Mouse (Mus musculus): ENCODE measurements around the gene Atad3a. TPM values are rescaled to one million over a fixed set of nuclear protein-coding genes. Genes with fewer than 3 reads are reported as not detected.

The Atad3a gene
- total and polyA plus RNA-seq, 3 experiments: 133 to 216 (median 154) TPM

GRCm38 (mm10) chr4:155739741-155740636, 20.9 kb downstream of the Atad3a start:
- H3K4me1 ChIP-seq (ENCODE audit: control insufficient read depth in 1 of 2, insufficient read depth in 2 of 2): peaks cover 5 to 22% of the 10 kb centered on the region in 2 experiments
- in situ Hi-C loops (cut with MboI; ENCODE audit: low pct_ligation_motif_present, low pct_unique_long_range_greater_than_20kb, low sequenced_read_pairs): no loop called here
- no peak overlapping the region for H3K4me2 ChIP-seq (ENCODE audit: insufficient read depth, low read depth, poor library complexity, severe bottlenecking)
- no peaks in the 10 kb centered on the region for H3K9me3 ChIP-seq (replicated peaks; ENCODE audit: low read length)
- H3K36me3 ChIP-seq (replicated peaks in 1 of 2; ENCODE audit: control insufficient read depth in 1 of 2, insufficient read depth in 1 of 2, low read length in 1 of 2): peaks cover 57 to 79% of the 10 kb centered on the region in 2 experiments
- dilution Hi-C loops (cut with MboI; ENCODE audit: extremely low pct_ligation_motif_present, extremely low pct_unique_long_range_greater_than_20kb, low sequenced_read_pairs): no loop called here
- TF ChIP-seq ZMIZ1 (IDR thresholded peaks at IDR 0.05; ENCODE audit: low read depth, low read length): no peak
- no peak for TF ChIP-seq UBTF (IDR thresholded peaks at IDR 0.05; ENCODE audit: low read depth, low read length)
- TF ChIP-seq MAX (IDR thresholded peaks at IDR 0.05; ENCODE audit: low read length): no peak
- TF ChIP-seq IRF4 (IDR thresholded peaks at IDR 0.05; ENCODE audit: low read depth, low read length): no peak
- no peak for TF ChIP-seq SIN3A (IDR thresholded peaks at IDR 0.05; ENCODE audit: low read length)
- no peak for TF ChIP-seq HCFC1 (IDR thresholded peaks at IDR 0.05; ENCODE audit: low read depth, low read length)
- TF ChIP-seq CTCF (conservative IDR thresholded peaks at IDR 0.05 in 1 of 2, IDR thresholded peaks at IDR 0.05 in 1 of 2; ENCODE audit: low read depth in 2 of 2, low read length in 2 of 2): no peak
- TF ChIP-seq MAZ (IDR thresholded peaks at IDR 0.05; ENCODE audit: low read depth, low read length): no peak
- no peak for TF ChIP-seq TBP (conservative IDR thresholded peaks at IDR 0.05; ENCODE audit: low read depth, low read length)
- TF ChIP-seq E2F4 (IDR thresholded peaks at IDR 0.05; ENCODE audit: insufficient replicate concordance, low read depth, low read length): no peak
- H3K9ac ChIP-seq (ENCODE audit: insufficient read depth, low read depth): no peak overlapping the region
- H3K27me3 ChIP-seq (replicated peaks): no peaks in the 10 kb centered on the region
- H3K27ac ChIP-seq (ENCODE audit: insufficient read depth, low read depth): no peak overlapping the region
- no peak for DNase-seq (ENCODE audit: extremely low read depth)
- 0 out of 2 replicates have a peak, but pooled peaks cover 4% of the 10 kb centered on the region for H3K79me2 ChIP-seq (replicated peaks; ENCODE audit: control insufficient read depth, extremely low read depth, insufficient read depth, poor library complexity, severe bottlenecking)
- no peak overlapping the region for H3K4me3 ChIP-seq (replicated peaks in 1 of 3; ENCODE audit: low read depth in 2 of 3, low read length in 2 of 3, poor library complexity in 1 of 3)

GRCm38 (mm10) chr4:155739152-155739551, 21.7 kb downstream of the Atad3a start:
- peaks cover 6 to 23% of the 10 kb centered on the region in 2 experiments for H3K4me1 ChIP-seq (ENCODE audit: control insufficient read depth in 1 of 2, insufficient read depth in 2 of 2)
- TF ChIP-seq EP300 (IDR thresholded peaks at IDR 0.05; ENCODE audit: low read length) (no peak), POLR2AphosphoS2 (IDR thresholded peaks at IDR 0.05; ENCODE audit: low read depth, low read length) (0 out of 2 replicates have a peak, but pooled peaks have one; percentile 50)
- no peak overlapping the region for H3K4me3 ChIP-seq (replicated peaks in 1 of 3; ENCODE audit: low read depth in 2 of 3, low read length in 2 of 3, poor library complexity in 1 of 3)
- 0 out of 2 replicates have a peak, but pooled peaks cover 3% of the 10 kb centered on the region for H3K79me2 ChIP-seq (replicated peaks; ENCODE audit: control insufficient read depth, extremely low read depth, insufficient read depth, poor library complexity, severe bottlenecking)
- in situ Hi-C loops (cut with MboI; ENCODE audit: low pct_ligation_motif_present, low pct_unique_long_range_greater_than_20kb, low sequenced_read_pairs) (no loop called here), dilution Hi-C loops (cut with MboI; ENCODE audit: extremely low pct_ligation_motif_present, extremely low pct_unique_long_range_greater_than_20kb, low sequenced_read_pairs) (no loop called here)
- peaks cover 50 to 70% of the 10 kb centered on the region in 2 experiments for H3K36me3 ChIP-seq (replicated peaks in 1 of 2; ENCODE audit: control insufficient read depth in 1 of 2, insufficient read depth in 1 of 2, low read length in 1 of 2)
- H3K27ac ChIP-seq (ENCODE audit: insufficient read depth, low read depth): no peak overlapping the region
- no peak for DNase-seq (ENCODE audit: extremely low read depth)
- H3K9ac ChIP-seq (ENCODE audit: insufficient read depth, low read depth): no peak overlapping the region
- no peaks in the 10 kb centered on the region for H3K27me3 ChIP-seq (replicated peaks)
- H3K4me2 ChIP-seq (ENCODE audit: insufficient read depth, low read depth, poor library complexity, severe bottlenecking): no peak overlapping the region
- H3K9me3 ChIP-seq (replicated peaks; ENCODE audit: low read length): no peaks in the 10 kb centered on the region

- no peak overlapping the region for H3K4me2 ChIP-seq (ENCODE audit: insufficient read depth, low read depth, poor library complexity, severe bottlenecking)
- H3K79me2 ChIP-seq (replicated peaks; ENCODE audit: control insufficient read depth, extremely low read depth, insufficient read depth, poor library complexity, severe bottlenecking): no peaks in the 10 kb centered on the region
- H3K36me3 ChIP-seq (replicated peaks in 1 of 2; ENCODE audit: control insufficient read depth in 1 of 2, insufficient read depth in 1 of 2, low read length in 1 of 2): peaks cover 48 to 68% of the 10 kb centered on the region in 2 experiments
- H3K9me3 ChIP-seq (replicated peaks; ENCODE audit: low read length): no peaks in the 10 kb centered on the region
- in situ Hi-C loops (cut with MboI; ENCODE audit: low pct_ligation_motif_present, low pct_unique_long_range_greater_than_20kb, low sequenced_read_pairs) (no loop called here), dilution Hi-C loops (cut with MboI; ENCODE audit: extremely low pct_ligation_motif_present, extremely low pct_unique_long_range_greater_than_20kb, low sequenced_read_pairs) (no loop called here)
- TF ChIP-seq MYC (IDR thresholded peaks at IDR 0.05; ENCODE audit: low read depth, low read length): no peak
- no peak for TF ChIP-seq PAX5 (IDR thresholded peaks at IDR 0.05; ENCODE audit: low read length)
- TF ChIP-seq IRF4 (IDR thresholded peaks at IDR 0.05; ENCODE audit: low read depth, low read length): no peak
- TF ChIP-seq MEF2A (IDR thresholded peaks at IDR 0.05; ENCODE audit: borderline replicate concordance, low read depth, low read length): no peak
- TF ChIP-seq POLR2A (IDR thresholded peaks at IDR 0.05; ENCODE audit: low read depth, low read length): no peak
- TF ChIP-seq TBP (conservative IDR thresholded peaks at IDR 0.05; ENCODE audit: low read depth, low read length): no peak
- no peak for TF ChIP-seq ZMIZ1 (IDR thresholded peaks at IDR 0.05; ENCODE audit: low read depth, low read length)
- no peak for TF ChIP-seq MXI1 (IDR thresholded peaks at IDR 0.05; ENCODE audit: low read depth, low read length)
- TF ChIP-seq SMC3 (IDR thresholded peaks at IDR 0.05; ENCODE audit: low read depth, low read length): no peak
- TF ChIP-seq CHD1 (IDR thresholded peaks at IDR 0.05; ENCODE audit: low read depth, low read length): no peak
- TF ChIP-seq POLR2AphosphoS2 (IDR thresholded peaks at IDR 0.05; ENCODE audit: low read depth, low read length): no peak
- TF ChIP-seq RCOR1 (conservative IDR thresholded peaks at IDR 0.05; ENCODE audit: low read depth, low read length): no peak
- no peak for TF ChIP-seq ETS1 (conservative IDR thresholded peaks at IDR 0.05; ENCODE audit: low read depth, low read length)
- no peak for TF ChIP-seq KAT2A (IDR thresholded peaks at IDR 0.05; ENCODE audit: insufficient replicate concordance, low read length)
- peaks cover 8 to 30% of the 10 kb centered on the region in 2 experiments for H3K4me1 ChIP-seq (ENCODE audit: control insufficient read depth in 1 of 2, insufficient read depth in 2 of 2)
- no peak for DNase-seq (ENCODE audit: extremely low read depth)
- H3K27ac ChIP-seq (ENCODE audit: insufficient read depth, low read depth): no peak overlapping the region
- H3K4me3 ChIP-seq (replicated peaks in 1 of 3; ENCODE audit: low read depth in 2 of 3, low read length in 2 of 3, poor library complexity in 1 of 3): no peak overlapping the region
- no peak overlapping the region for H3K9ac ChIP-seq (ENCODE audit: insufficient read depth, low read depth)
- H3K27me3 ChIP-seq (replicated peaks): no peaks in the 10 kb centered on the region
These were observed 22.6 kb downstream of the Atad3a start for GRCm38 (mm10) chr4:155738262-155738661.
